Mouse (Mus musculus): ENCODE data around the gene Gm20388. TPM values are rescaled to one million over a fixed set of nuclear protein-coding genes. Genes with fewer than 3 reads are reported as not detected.
A peak's percentile ranks its signal among the peaks of the same experiment; 100 is the strongest.

Gm20388 gene
- polyA plus RNA-seq, 1 experiment from 2014 or later = not detected

DNA sequence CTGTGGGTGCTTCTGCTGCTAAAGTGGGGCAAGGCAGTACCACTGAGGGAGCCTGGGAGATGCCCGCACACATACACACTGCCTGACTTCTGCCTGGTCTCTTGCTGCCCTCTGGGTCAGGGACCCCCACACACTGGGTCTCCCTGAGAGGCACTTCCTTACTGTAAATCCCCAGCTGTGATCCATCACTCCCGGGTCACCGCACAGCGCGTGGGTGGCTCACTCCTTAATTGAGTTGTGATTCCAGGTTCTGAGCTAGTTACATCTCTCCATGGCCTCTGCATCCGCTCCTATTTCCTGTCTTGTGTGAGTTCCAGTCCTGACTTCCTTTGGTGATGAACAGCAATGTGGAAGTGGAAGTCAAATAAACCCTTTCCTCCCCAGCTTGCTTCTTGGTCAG, 3420.1 kb downstream of the Gm20388 start:
- Histone ChIP-seq H3K4me1 (ENCODE audit: control insufficient read depth, insufficient read depth, low read length) (peaks cover 5% of the 10 kb centered on the region; the same call in 1 of the 2 replicates), H3K4me3 (ENCODE audit: low read length) (no peak overlapping the region), H3K27me3 (ENCODE audit: control insufficient read depth, insufficient read depth, low read length) (peaks cover 7% of the 10 kb centered on the region; the same call in 1 of the 2 replicates), H3K9ac (ENCODE audit: low read depth, low read length) (no peak overlapping the region), H3K27ac (ENCODE audit: low read depth, low read length) (no peak overlapping the region), H3K4me2 (replicated peaks; ENCODE audit: low read depth, low read length) (no peak overlapping the region), H3K36me3 (ENCODE audit: control insufficient read depth, insufficient read depth, low read length) (no peaks in the 10 kb centered on the region), H3K9me3 (ENCODE audit: control insufficient read depth, low read length) (no peaks in the 10 kb centered on the region)
- WGBS = 20% methylated on average over 6 of the region's 6 CpGs
- ATAC-seq (ENCODE audit: low FRiP score, low TSS enrichment) = peak; percentile 37; the same call in 1 of the 2 replicates

DNA sequence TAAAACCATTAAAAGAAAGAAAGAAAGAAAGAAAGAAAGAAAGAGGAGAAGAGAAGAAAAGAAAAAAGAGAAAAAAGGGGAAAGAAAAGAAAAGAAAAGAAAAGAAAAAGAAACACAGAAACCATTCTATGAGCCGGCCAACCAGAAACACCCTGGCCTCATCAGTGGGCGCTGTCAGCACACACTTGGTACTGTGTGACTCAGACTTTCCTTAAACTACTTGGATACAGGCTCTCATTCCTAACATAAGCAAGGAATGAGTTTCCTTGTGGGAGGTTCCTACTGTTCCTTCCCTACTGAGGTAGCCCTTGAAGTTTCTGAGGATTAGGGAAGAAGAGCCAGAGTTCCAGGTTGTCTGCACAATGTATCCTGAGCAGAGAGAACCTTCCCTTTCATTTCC, 3420.7 kb downstream of the Gm20388 start:
- Histone ChIP-seq H3K4me2 (replicated peaks; ENCODE audit: low read depth, low read length) (no peak overlapping the region), H3K4me3 (ENCODE audit: low read length) (no peak overlapping the region), H3K9me3 (ENCODE audit: control insufficient read depth, low read length) (no peaks in the 10 kb centered on the region), H3K27ac (ENCODE audit: low read depth, low read length) (no peak overlapping the region), H3K36me3 (ENCODE audit: control insufficient read depth, insufficient read depth, low read length) (no peaks in the 10 kb centered on the region), H3K27me3 (ENCODE audit: control insufficient read depth, insufficient read depth, low read length) (peaks cover 7% of the 10 kb centered on the region; the same call in 1 of the 2 replicates), H3K9ac (ENCODE audit: low read depth, low read length) (no peak overlapping the region), H3K4me1 (ENCODE audit: control insufficient read depth, insufficient read depth, low read length) (peaks cover 5% of the 10 kb centered on the region; the same call in 1 of the 2 replicates)
- ATAC-seq (ENCODE audit: low FRiP score, low TSS enrichment) = no peak
- WGBS = 87% methylated on average over 2 of the region's 2 CpGs

DNA sequence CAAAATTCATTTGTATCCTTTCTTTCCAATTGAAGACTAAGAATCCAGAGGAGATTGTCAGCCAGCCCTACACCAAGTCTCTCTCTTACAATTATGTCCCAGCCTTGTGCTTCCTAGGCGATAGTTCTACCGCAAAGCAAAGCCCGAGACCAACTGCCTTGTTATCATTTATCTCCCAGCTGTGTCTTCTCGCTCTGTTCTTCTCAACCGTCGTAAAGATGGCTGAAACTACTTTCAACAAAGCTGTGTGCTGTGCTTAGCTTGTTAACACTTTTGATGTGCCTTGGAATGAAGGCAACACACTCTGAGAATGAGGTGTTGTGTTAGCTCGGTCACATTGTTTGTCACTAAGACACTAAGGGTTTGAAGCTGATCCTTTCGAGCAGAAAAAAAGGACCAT, 3421.2 kb downstream of the Gm20388 start:
- no peak for ATAC-seq (ENCODE audit: low FRiP score, low TSS enrichment)

DNA sequence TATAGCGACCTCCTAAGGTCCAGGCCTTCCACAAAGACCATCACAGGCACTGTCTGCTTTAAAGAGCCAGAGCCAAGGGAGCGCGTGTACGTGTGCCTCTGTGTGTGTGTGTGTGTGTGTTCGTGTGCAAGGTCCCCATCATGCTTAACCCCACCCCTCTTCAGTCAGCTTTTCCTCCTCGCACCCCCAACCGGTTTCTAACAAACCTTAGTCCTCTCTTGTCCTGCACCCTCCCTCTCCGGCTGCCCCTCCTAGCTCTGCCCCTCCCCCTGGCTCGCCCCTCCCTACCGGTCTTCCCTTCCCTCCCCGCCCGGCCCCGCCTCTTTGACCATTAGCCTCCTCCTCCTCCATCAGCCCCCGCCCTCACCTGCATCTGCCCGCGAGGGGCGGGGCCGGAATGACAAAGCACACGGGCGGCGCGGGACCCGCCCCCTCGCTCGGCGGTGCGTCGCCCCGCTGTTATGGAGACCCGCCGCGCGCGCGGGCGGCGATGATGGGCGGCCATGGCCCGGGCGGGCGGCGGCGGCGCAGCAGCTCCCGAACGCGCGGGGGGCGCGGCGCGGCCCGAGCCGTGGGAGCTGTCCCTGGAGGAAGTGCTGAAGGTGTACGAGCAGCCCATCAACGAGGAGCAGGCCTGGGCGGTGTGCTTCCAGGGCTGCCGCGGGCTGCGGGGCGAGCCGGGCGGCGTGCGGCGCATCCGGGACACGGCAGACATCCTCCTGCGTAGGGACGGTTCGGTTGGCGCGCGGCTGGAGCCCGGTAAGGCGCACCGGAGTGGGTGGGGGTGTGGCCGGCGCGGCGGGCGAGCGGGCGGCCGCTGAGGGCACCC, 3421.8 kb downstream of the Gm20388 start, which contains the start of gene Spire2:
TSS of gene Spire2 (plus strand) at position 452 of the 829 bp plus-strand sequence.
- Histone ChIP-seq H3K4me3 (ENCODE audit: low read length) (peak within 1 kb of the TSS; percentile 62), H3K27me3 (ENCODE audit: control insufficient read depth, insufficient read depth, low read length) (peaks cover 7% of the 10 kb centered on the region; the same call in 1 of the 2 replicates), H3K9me3 (ENCODE audit: control insufficient read depth, low read length) (no peaks in the 10 kb centered on the region), H3K27ac (ENCODE audit: low read depth, low read length) (0 out of 2 replicates have a peak within 1 kb of the TSS, but pooled peaks have one; percentile 30), H3K4me2 (replicated peaks; ENCODE audit: low read depth, low read length) (peak within 1 kb of the TSS; percentile 94), H3K36me3 (ENCODE audit: control insufficient read depth, insufficient read depth, low read length) (no peaks in the 10 kb centered on the region), H3K4me1 (ENCODE audit: control insufficient read depth, insufficient read depth, low read length) (peaks cover 5% of the 10 kb centered on the region; the same call in 1 of the 2 replicates), H3K9ac (ENCODE audit: low read depth, low read length) (peak within 1 kb of the TSS; percentile 58)
- ATAC-seq (ENCODE audit: low FRiP score, low TSS enrichment) = peak; percentile 84
- WGBS = under 1% methylated on average over 83 of the region's 85 CpGs

More for the DNA sequence above, 3421.2 kb downstream of the Gm20388 start:
- Histone ChIP-seq H3K4me3 (ENCODE audit: low read length) (peak overlapping the region; percentile 62; the same call in 1 of the 2 replicates), H3K4me2 (replicated peaks; ENCODE audit: low read depth, low read length) (peak overlapping the region; percentile 94), H3K36me3 (ENCODE audit: control insufficient read depth, insufficient read depth, low read length) (no peaks in the 10 kb centered on the region), H3K27me3 (ENCODE audit: control insufficient read depth, insufficient read depth, low read length) (peaks cover 7% of the 10 kb centered on the region; the same call in 1 of the 2 replicates), H3K9ac (ENCODE audit: low read depth, low read length) (no peak overlapping the region), H3K9me3 (ENCODE audit: control insufficient read depth, low read length) (no peaks in the 10 kb centered on the region), H3K4me1 (ENCODE audit: control insufficient read depth, insufficient read depth, low read length) (peaks cover 5% of the 10 kb centered on the region; the same call in 1 of the 2 replicates), H3K27ac (ENCODE audit: low read depth, low read length) (no peak overlapping the region)
- 30% methylated on average over 8 of the region's 8 CpGs for WGBS

DNA sequence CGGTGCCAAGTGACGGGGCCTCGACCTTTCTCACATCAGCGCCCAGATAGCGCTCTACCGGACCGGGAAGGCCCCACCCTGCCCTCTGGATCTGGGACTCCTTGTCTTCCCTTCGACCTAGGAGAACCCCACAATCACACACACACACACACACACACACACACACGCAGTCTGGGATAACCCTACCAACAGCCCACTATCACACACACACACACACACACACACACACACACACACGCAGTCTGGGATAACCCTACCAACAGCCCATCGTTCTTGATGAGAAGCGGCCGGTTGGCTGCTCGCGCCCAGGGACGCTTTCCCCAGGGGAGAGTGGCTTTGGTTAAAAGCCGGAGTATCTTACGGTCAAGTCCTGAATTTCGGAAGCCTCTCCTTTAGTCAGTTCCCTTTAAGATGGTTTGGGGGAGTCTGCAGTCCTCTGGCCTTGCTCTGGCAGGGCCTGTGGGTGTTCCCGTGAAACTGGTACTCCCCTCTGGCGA, 3422.5 kb downstream of the Gm20388 start:
- H3K27ac ChIP-seq (ENCODE audit: low read depth, low read length) = 0 out of 2 replicates have a peak overlapping the region, but pooled peaks have one; percentile 30
- H3K9me3 ChIP-seq (ENCODE audit: control insufficient read depth, low read length) = no peaks in the 10 kb centered on the region
- peaks cover 5% of the 10 kb centered on the region; the same call in 1 of the 2 replicates for H3K4me1 ChIP-seq (ENCODE audit: control insufficient read depth, insufficient read depth, low read length)
- peak; percentile 37; the same call in 1 of the 2 replicates for ATAC-seq (ENCODE audit: low FRiP score, low TSS enrichment)
- 3% methylated on average over 19 of the region's 21 CpGs for WGBS
- peak overlapping the region; percentile 58 for H3K9ac ChIP-seq (ENCODE audit: low read depth, low read length)
- H3K4me2 ChIP-seq (replicated peaks; ENCODE audit: low read depth, low read length) = peak overlapping the region; percentile 94
- H3K4me3 ChIP-seq (ENCODE audit: low read length) = peak overlapping the region; percentile 62
- peaks cover 7% of the 10 kb centered on the region; the same call in 1 of the 2 replicates for H3K27me3 ChIP-seq (ENCODE audit: control insufficient read depth, insufficient read depth, low read length)
- H3K36me3 ChIP-seq (ENCODE audit: control insufficient read depth, insufficient read depth, low read length) = no peaks in the 10 kb centered on the region

DNA sequence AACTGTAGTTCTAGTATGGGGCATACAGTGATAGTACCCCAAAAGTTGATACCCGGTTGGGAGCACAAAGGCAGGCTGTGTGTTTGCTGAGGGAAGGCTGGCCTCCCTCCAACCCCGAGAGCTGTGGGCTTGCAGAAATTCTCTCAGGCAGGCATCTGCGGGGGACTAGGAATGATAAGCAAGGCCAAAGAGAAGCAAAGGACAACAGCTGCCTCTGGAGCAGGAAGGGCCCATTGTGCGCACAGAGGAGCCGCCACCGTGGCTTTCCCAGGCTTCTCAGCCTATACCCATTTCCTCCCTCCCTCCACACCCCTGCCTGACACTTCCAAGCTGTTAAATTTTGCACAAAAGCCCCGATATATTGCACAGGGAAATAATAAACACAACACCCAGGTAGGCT, 3423.2 kb downstream of the Gm20388 start:
- Histone ChIP-seq H3K36me3 (ENCODE audit: control insufficient read depth, insufficient read depth, low read length) (no peaks in the 10 kb centered on the region), H3K9me3 (ENCODE audit: control insufficient read depth, low read length) (no peaks in the 10 kb centered on the region), H3K9ac (ENCODE audit: low read depth, low read length) (no peak overlapping the region), H3K4me3 (ENCODE audit: low read length) (peak overlapping the region; percentile 62; the same call in 1 of the 2 replicates), H3K27me3 (ENCODE audit: control insufficient read depth, insufficient read depth, low read length) (peaks cover 7% of the 10 kb centered on the region; the same call in 1 of the 2 replicates), H3K4me1 (ENCODE audit: control insufficient read depth, insufficient read depth, low read length) (peaks cover 5% of the 10 kb centered on the region; the same call in 1 of the 2 replicates), H3K4me2 (replicated peaks; ENCODE audit: low read depth, low read length) (peak overlapping the region; percentile 94; the same call in 1 of the 2 replicates), H3K27ac (ENCODE audit: low read depth, low read length) (no peak overlapping the region)
- 5% methylated on average over 7 of the region's 7 CpGs for WGBS
- ATAC-seq (ENCODE audit: low FRiP score, low TSS enrichment) = no peak

DNA sequence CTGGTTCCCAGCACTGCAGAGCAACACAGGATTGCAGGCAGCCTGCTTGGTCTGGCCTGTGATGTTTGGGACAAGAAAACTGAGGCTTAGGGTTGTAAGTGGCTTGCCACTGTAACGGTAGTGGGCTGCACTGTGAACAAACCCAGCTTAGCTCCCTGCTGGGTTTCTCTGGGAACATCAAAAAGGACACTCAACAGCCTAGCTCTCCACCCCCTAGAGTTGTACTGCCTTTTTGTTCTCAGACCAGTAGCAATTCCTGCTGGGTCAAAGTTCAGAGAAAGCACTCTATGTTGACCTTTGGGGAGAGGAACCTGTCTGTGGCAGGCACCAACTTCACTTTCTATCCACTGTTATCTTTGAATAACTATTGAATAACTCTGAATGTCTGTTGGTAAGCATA, 3423.8 kb downstream of the Gm20388 start:
- H3K36me3 ChIP-seq (ENCODE audit: control insufficient read depth, insufficient read depth, low read length) = no peaks in the 10 kb centered on the region
- WGBS = 0% methylated on average over 1 of the region's 1 CpGs
- no peak overlapping the region for H3K4me2 ChIP-seq (replicated peaks; ENCODE audit: low read depth, low read length)
- peaks cover 7% of the 10 kb centered on the region; the same call in 1 of the 2 replicates for H3K27me3 ChIP-seq (ENCODE audit: control insufficient read depth, insufficient read depth, low read length)
- H3K9me3 ChIP-seq (ENCODE audit: control insufficient read depth, low read length) = no peaks in the 10 kb centered on the region
- H3K27ac ChIP-seq (ENCODE audit: low read depth, low read length) = no peak overlapping the region
- peaks cover 5% of the 10 kb centered on the region; the same call in 1 of the 2 replicates for H3K4me1 ChIP-seq (ENCODE audit: control insufficient read depth, insufficient read depth, low read length)
- H3K9ac ChIP-seq (ENCODE audit: low read depth, low read length) = no peak overlapping the region
- ATAC-seq (ENCODE audit: low FRiP score, low TSS enrichment) = no peak
- H3K4me3 ChIP-seq (ENCODE audit: low read length) = no peak overlapping the region

DNA sequence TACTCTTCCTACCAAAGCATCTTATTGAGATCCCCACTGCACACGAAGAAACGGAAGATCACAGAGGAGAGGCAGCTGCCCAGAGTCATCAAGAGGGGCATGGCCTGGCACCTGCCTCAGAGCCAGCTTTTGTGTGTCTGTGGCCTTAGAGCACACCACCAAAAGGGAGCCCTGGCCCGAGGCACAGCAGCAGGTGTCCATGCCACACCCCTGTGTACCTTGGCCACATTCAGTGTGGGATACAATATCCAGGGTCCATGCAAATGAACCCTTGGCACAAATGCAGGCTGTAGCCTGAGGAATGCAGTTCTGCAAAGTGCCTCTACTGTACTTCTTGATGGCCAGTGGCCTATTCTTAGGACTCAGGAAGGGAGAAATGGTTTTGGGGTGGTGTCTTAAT, 3426.8 kb downstream of the Gm20388 start:
- ATAC-seq (ENCODE audit: low FRiP score, low TSS enrichment) = no peak
- 86% methylated on average over 3 of the region's 3 CpGs for WGBS

More for the DNA sequence above, 3426.8 kb downstream of the Gm20388 start:
- Histone ChIP-seq H3K4me3 (ENCODE audit: low read length) (no peak overlapping the region), H3K4me2 (replicated peaks; ENCODE audit: low read depth, low read length) (no peak overlapping the region), H3K9ac (ENCODE audit: low read depth, low read length) (no peak overlapping the region), H3K4me1 (ENCODE audit: control insufficient read depth, insufficient read depth, low read length) (peaks cover 5% of the 10 kb centered on the region; the same call in 1 of the 2 replicates), H3K27me3 (ENCODE audit: control insufficient read depth, insufficient read depth, low read length) (peaks cover 7% of the 10 kb centered on the region; the same call in 1 of the 2 replicates), H3K9me3 (ENCODE audit: control insufficient read depth, low read length) (no peaks in the 10 kb centered on the region), H3K36me3 (ENCODE audit: control insufficient read depth, insufficient read depth, low read length) (no peaks in the 10 kb centered on the region), H3K27ac (ENCODE audit: low read depth, low read length) (no peak overlapping the region)
